Mouse (Mus musculus) hindbrain, embryonic 11.5 days (tissue): ENCODE results near the gene Klf15. TPM values are rescaled to one million over a fixed set of nuclear protein-coding genes. Genes with fewer than 3 reads are reported as not detected.

Experiments
- ATAC-seq: fragments of 200-750 bp; cut with Nextera tagmentation; 2 replicates; pipeline ENCODE4 v1.8.0; 2017; ENCODE audit warnings: mild to moderate bottlenecking, moderate TSS enrichment, moderate library complexity; ENCODE audit not compliant: low FRiP score
- DNase-seq: peaks from one replicate; pipeline ENCODE4 v3.0.0-alpha.2; 2015; ENCODE audit warnings: low spot score
- H3K27ac ChIP-seq: fragments of 300-500 bp; sonication (generic); 2 replicates; pipeline ENCODE4 v1.5.1; 2014; ENCODE audit warnings: mild to moderate bottlenecking, low read depth, low read length
- H3K27me3 ChIP-seq: fragments of 300-500 bp; sonication (generic); 2 replicates; pipeline ENCODE4 v1.6.1; 2014; ENCODE audit warnings: mild to moderate bottlenecking, low read length, moderate library complexity, mixed read lengths; ENCODE audit not compliant: control insufficient read depth, insufficient read depth
- H3K36me3 ChIP-seq: fragments of 300-500 bp; sonication (generic); 2 replicates; pipeline ENCODE4 v1.6.1; 2014; ENCODE audit warnings: mild to moderate bottlenecking, low read length, moderate library complexity, mixed read lengths; ENCODE audit not compliant: control insufficient read depth, insufficient read depth
- H3K4me1 ChIP-seq: fragments of 300-500 bp; sonication (generic); replicated peaks from 2 replicates; pipeline ENCODE4 v1.6.1; 2014; ENCODE audit warnings: low read length, mixed read lengths; ENCODE audit not compliant: control insufficient read depth, insufficient read depth
- H3K4me2 ChIP-seq: fragments of 300-500 bp; sonication (generic); replicated peaks from 2 replicates; pipeline ENCODE4 v1.6.1; 2014; ENCODE audit warnings: mild to moderate bottlenecking, low read depth, low read length
- H3K4me3 ChIP-seq: fragments of 300-500 bp; sonication (generic); 2 replicates; pipeline ENCODE4 v1.5.1; 2014; ENCODE audit warnings: low read depth, low read length
- H3K9ac ChIP-seq: fragments of 300-500 bp; sonication (generic); 2 replicates; pipeline ENCODE4 v1.6.1; 2014; ENCODE audit warnings: low read depth, low read length
- H3K9me3 ChIP-seq: fragments of 300-500 bp; sonication (generic); 2 replicates; pipeline ENCODE4 v1.6.1; 2016; ENCODE audit warnings: low read length; ENCODE audit not compliant: control insufficient read depth
- WGBS: fragments of 180-500 bp; shearing (Covaris S2); extraction: QIAGEN DNeasy Blood & Tissue Kit; methylation state at CpG from one replicate; pipeline ENCODE4 v1.1.7; 2014; 5-methylcytosine and 5-hydroxymethylcytosine counted together
- polyA plus RNA-seq: library from polyadenylated mRNA; unstranded; fragments of >200 nt; fragmentation: Nextera tagmentation; extraction: Ambion mirVana; gene quantifications from 2 replicates; pipeline ENCODE4 v1.2.1, GENCODE M21; 2014

Klf15 gene
- polyA plus RNA-seq, 1 experiment from 2014 or later: 1.9 TPM

DNA sequence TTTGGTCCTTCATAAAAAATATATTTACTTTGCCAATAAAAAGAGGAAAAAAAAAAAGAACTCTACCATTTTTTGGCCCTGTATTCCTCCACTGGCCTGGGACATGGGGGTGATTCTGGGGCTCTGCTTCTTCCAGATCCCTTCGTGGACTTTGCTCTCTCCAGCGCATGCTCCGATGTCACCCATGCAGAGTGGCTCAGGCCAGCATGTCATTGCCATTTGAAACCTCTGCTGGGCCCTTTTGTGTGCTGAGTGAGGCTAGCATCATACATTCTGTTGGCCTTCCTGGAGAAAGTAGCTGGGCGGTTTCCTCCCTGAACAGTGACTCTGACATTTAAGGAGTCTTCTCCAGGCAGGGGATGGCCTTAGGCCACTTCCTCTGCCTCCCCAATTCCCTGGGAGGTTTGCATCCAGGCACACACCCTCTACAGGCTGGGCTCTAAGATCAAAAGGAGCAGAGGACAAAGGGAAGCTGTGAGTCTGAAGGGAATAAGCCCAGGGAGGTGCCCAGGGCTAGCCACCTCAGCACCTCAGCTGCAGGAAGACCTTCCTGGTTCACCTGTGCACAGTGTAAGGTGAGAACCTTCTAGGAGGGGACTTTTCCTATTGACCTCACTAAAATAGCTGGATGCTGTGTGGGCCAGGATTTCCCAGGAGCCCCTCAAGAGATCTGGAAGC lies 12.9 kb downstream of the Klf15 start:
- whole genome bisulfite sequencing: 72% methylated on average over 4 of the region's 4 CpGs
- DNase-seq: no peak
- Histone ChIP-seq H3K4me2 (no peak overlapping the region), H3K27ac (no peak overlapping the region), H3K9me3 (no peaks in the 10 kb centered on the region), H3K36me3 (no peaks in the 10 kb centered on the region), H3K9ac (no peak overlapping the region), H3K4me3 (no peak overlapping the region), H3K27me3 (no peaks in the 10 kb centered on the region), H3K4me1 (no peaks in the 10 kb centered on the region)
- ATAC-seq: no peak

GRCm38 (mm10) chr6:90475854-90476212 lies 13.5 kb downstream of the Klf15 start:
- no peak for ATAC-seq
- Histone ChIP-seq H3K4me1 (no peaks in the 10 kb centered on the region), H3K4me2 (no peak overlapping the region), H3K9ac (no peak overlapping the region), H3K27me3 (no peaks in the 10 kb centered on the region), H3K27ac (no peak overlapping the region), H3K36me3 (no peaks in the 10 kb centered on the region), H3K9me3 (no peaks in the 10 kb centered on the region), H3K4me3 (no peak overlapping the region)
- no peak for DNase-seq
- 54% methylated on average over 3 of the region's 3 CpGs for WGBS

GRCm38 (mm10) chr6:90476941-90477518 lies 14.7 kb downstream of the Klf15 start:
- WGBS: 73% methylated on average over 14 of the region's 14 CpGs
- no peaks in the 10 kb centered on the region for H3K27me3 ChIP-seq
- no peaks in the 10 kb centered on the region for H3K9me3 ChIP-seq
- no peak overlapping the region for H3K4me2 ChIP-seq
- no peak overlapping the region for H3K27ac ChIP-seq
- no peak for DNase-seq
- H3K4me1 ChIP-seq: no peaks in the 10 kb centered on the region
- ATAC-seq: no peak
- H3K9ac ChIP-seq: no peak overlapping the region
- H3K36me3 ChIP-seq: no peaks in the 10 kb centered on the region
- no peak overlapping the region for H3K4me3 ChIP-seq

DNA sequence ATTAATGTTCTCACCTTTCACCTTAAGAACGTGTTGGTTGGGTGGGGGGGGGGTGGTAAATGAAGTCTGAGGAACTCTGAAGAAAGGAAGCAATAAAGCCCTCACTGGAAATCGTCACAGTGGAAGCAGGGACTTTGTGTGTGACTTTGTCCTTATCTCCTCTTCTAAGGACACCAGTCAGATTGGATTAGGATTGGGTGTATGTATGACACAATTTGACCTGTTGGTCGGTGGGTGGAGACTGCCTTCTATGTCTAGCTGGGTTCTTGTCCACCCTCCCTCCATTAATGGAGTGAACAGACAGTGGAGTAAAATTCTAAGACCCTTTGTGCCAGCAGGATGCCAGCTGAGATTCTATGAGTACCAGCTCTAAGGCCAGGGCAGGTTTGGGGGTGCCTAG lies 21.9 kb downstream of the Klf15 start:
- ATAC-seq (no peak), DNase-seq (no peak)
- H3K9me3 ChIP-seq: no peaks in the 10 kb centered on the region
- H3K27ac ChIP-seq: no peak overlapping the region
- H3K4me1 ChIP-seq: no peaks in the 10 kb centered on the region
- whole genome bisulfite sequencing: 81% methylated on average over 3 of the region's 3 CpGs
- H3K4me2 ChIP-seq: no peak overlapping the region
- no peak overlapping the region for H3K4me3 ChIP-seq
- H3K27me3 ChIP-seq: no peaks in the 10 kb centered on the region
- H3K9ac ChIP-seq: no peak overlapping the region
- H3K36me3 ChIP-seq: no peaks in the 10 kb centered on the region

DNA sequence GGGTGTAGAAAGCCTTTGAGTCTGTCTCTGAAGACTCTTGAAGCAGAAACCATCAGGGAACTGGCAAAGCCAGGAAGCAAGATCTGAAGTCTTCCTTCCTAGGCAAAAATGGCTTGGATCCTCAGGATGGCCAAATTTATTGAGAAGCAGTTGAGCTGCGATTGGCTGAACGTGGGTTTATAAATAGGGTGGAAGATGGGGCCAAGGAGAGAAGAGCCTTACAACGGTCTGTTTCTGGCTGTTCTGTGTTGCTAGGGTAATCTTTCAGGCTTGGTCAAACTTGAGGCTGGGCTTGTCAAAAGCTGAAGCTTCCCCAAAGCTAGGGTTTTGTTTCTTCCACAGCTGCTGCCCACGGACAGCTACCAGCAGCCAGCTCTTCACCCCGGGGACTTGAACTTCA lies 22.5 kb downstream of the Klf15 start:
- H3K4me2 ChIP-seq: no peak overlapping the region
- no peaks in the 10 kb centered on the region for H3K27me3 ChIP-seq
- H3K4me1 ChIP-seq: no peaks in the 10 kb centered on the region
- H3K27ac ChIP-seq: no peak overlapping the region
- DNase-seq: no peak
- H3K4me3 ChIP-seq: no peak overlapping the region
- no peaks in the 10 kb centered on the region for H3K36me3 ChIP-seq
- 81% methylated on average over 5 of the region's 5 CpGs for WGBS
- no peak overlapping the region for H3K9ac ChIP-seq
- no peak for ATAC-seq
- no peaks in the 10 kb centered on the region for H3K9me3 ChIP-seq

- no peaks in the 10 kb centered on the region for H3K9me3 ChIP-seq
- 84% methylated on average over 12 of the region's 12 CpGs for WGBS
- no peaks in the 10 kb centered on the region for H3K27me3 ChIP-seq
- H3K27ac ChIP-seq: no peak within 1 kb of the TSS
- H3K36me3 ChIP-seq: no peaks in the 10 kb centered on the region
- H3K4me3 ChIP-seq: no peak within 1 kb of the TSS
- DNase-seq (no peak), ATAC-seq (no peak)
- H3K9ac ChIP-seq: no peak within 1 kb of the TSS
- H3K4me1 ChIP-seq: no peaks in the 10 kb centered on the region
- no peak within 1 kb of the TSS for H3K4me2 ChIP-seq
Observed at GRCm38 (mm10) chr6:90486176-90486921, 24.0 kb downstream of the Klf15 start, which contains the start of gene Aldh1l1. Gene Aldh1l1 (plus strand): TSS chr6:90486427.

DNA sequence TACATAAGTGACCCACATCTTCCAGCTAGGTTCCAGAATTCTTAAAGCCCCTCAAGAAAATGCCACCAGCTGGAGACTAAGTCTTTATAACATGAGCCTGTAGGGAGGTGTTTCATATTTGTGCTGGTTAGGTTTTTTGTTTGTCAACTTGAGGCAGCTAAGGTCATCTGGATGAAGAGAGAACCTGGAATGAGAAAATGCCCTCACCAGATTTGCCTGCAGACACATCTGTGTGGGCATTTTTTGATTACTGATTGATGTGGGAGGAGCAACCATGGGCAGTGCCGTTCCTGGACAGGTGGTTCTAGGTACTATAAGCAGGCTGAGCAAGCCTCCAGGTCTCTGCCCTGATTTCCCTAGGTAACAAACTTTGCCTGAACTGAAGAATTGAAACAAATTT lies 25.2 kb downstream of the Klf15 start:
- H3K9ac ChIP-seq: no peak overlapping the region
- H3K4me1 ChIP-seq: no peaks in the 10 kb centered on the region
- no peaks in the 10 kb centered on the region for H3K27me3 ChIP-seq
- H3K4me3 ChIP-seq: no peak overlapping the region
- no peak overlapping the region for H3K27ac ChIP-seq
- DNase-seq (no peak), ATAC-seq (no peak)
- no peak overlapping the region for H3K4me2 ChIP-seq
- 88% methylated on average over 1 of the region's 1 CpGs for WGBS
- no peaks in the 10 kb centered on the region for H3K9me3 ChIP-seq
- no peaks in the 10 kb centered on the region for H3K36me3 ChIP-seq

DNA sequence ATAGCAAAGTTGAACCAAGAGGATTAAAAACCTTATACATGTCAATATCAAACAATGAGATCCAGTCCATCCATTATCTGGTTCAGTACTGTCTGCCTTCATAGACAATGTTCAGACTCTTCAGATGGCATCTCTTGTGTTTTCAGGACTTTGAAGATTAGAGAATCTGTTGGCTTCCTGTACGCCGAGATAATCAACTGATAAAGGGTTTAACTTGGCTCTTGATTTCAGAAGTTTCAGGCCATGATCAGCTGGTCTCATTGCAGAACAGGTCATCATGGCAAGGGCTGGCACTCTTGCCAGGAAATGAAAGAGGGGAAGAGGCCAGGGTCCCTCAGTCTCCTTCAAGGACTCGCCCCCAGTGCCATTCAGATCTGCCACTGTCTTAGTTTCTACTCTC lies 27.2 kb downstream of the Klf15 start:
- Histone ChIP-seq H3K27ac (no peak overlapping the region), H3K4me1 (no peaks in the 10 kb centered on the region), H3K27me3 (no peaks in the 10 kb centered on the region), H3K4me2 (no peak overlapping the region), H3K4me3 (no peak overlapping the region), H3K9ac (no peak overlapping the region), H3K36me3 (no peaks in the 10 kb centered on the region), H3K9me3 (no peaks in the 10 kb centered on the region)
- no peak for ATAC-seq
- 93% methylated on average over 3 of the region's 3 CpGs for WGBS
- DNase-seq: no peak

DNA sequence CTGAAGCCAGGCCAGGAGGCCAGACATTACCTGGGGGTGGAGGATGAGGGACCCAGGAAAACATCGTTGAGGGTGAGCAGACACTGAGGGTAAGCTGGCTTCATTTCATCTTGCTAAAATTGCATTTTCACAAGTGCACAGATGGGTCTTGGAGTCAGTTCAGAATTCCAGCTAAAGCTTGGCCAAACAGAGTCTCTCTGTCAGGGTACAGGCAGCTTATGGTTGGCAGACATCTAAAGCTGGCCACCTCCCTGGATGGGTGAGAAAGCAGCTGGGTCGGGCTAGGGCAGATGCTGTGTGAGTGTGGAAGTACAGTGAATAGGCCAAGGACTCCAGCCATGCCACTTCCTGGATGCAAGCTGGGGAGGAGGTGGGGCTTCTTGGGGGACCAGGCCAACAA lies 28.6 kb downstream of the Klf15 start:
- no peak for ATAC-seq
- Histone ChIP-seq H3K4me2 (no peak overlapping the region), H3K9me3 (no peaks in the 10 kb centered on the region), H3K27me3 (no peaks in the 10 kb centered on the region), H3K4me3 (no peak overlapping the region), H3K27ac (no peak overlapping the region), H3K9ac (no peak overlapping the region), H3K36me3 (no peaks in the 10 kb centered on the region), H3K4me1 (no peaks in the 10 kb centered on the region)
- DNase-seq: no peak
- 96% methylated on average over 2 of the region's 2 CpGs for whole genome bisulfite sequencing
